Mouse (Mus musculus): ENCODE results near the gene Pecam1.

The Pecam1 gene

GRCm38 (mm10) chr11:106729656-106730055 lies 20.8 kb downstream of the Pecam1 start:
- 100% methylated on average over 1 of the region's 1 CpGs for WGBS

GRCm38 (mm10) chr11:106728402-106729366 lies 21.7 kb downstream of the Pecam1 start:
- WGBS: 88% methylated on average over 10 of the region's 10 CpGs

- whole genome bisulfite sequencing: 59% methylated on average over 5 of the region's 5 CpGs
Observed at GRCm38 (mm10) chr11:106727967-106728366, 22.5 kb downstream of the Pecam1 start.

- 96% methylated on average over 9 of the region's 9 CpGs for WGBS
Observed at GRCm38 (mm10) chr11:106724916-106725235, 25.6 kb downstream of the Pecam1 start.

- 96% methylated on average over 10 of the region's 10 CpGs for WGBS
Observed at GRCm38 (mm10) chr11:106724176-106724915, 26.1 kb downstream of the Pecam1 start.

GRCm38 (mm10) chr11:106723611-106724125 lies 26.8 kb downstream of the Pecam1 start:
- WGBS: 84% methylated on average over 15 of the region's 15 CpGs

GRCm38 (mm10) chr11:106722831-106723361 lies 27.5 kb downstream of the Pecam1 start:
- 33% methylated on average over 7 of the region's 7 CpGs for WGBS

GRCm38 (mm10) chr11:106720379-106720778 lies 30.0 kb downstream of the Pecam1 start:
- 95% methylated on average over 8 of the region's 8 CpGs for WGBS

- 74% methylated on average over 5 of the region's 5 CpGs for WGBS
Observed at GRCm38 (mm10) chr11:106716568-106716967, 33.9 kb downstream of the Pecam1 start.

GRCm38 (mm10) chr11:106715066-106715465 lies 35.4 kb downstream of the Pecam1 start:
- WGBS: 83% methylated on average over 6 of the region's 6 CpGs

GRCm38 (mm10) chr11:106710789-106711188 lies 39.6 kb downstream of the Pecam1 start:
- 80% methylated on average over 5 of the region's 5 CpGs for WGBS

GRCm38 (mm10) chr11:106709227-106709985 lies 41.0 kb downstream of the Pecam1 start:
- 30% methylated on average over 15 of the region's 15 CpGs for WGBS

- 89% methylated on average over 3 of the region's 3 CpGs for WGBS
Observed at GRCm38 (mm10) chr11:106707866-106708265, 42.6 kb downstream of the Pecam1 start.

GRCm38 (mm10) chr11:106707085-106707484 lies 43.3 kb downstream of the Pecam1 start:
- WGBS: 92% methylated on average over 8 of the region's 8 CpGs

GRCm38 (mm10) chr11:106706212-106706611 lies 44.2 kb downstream of the Pecam1 start:
- WGBS: 65% methylated on average over 4 of the region's 4 CpGs

GRCm38 (mm10) chr11:106704399-106705111 lies 45.9 kb downstream of the Pecam1 start:
- 80% methylated on average over 9 of the region's 9 CpGs for WGBS

GRCm38 (mm10) chr11:106703931-106704330 lies 46.5 kb downstream of the Pecam1 start:
- WGBS: 93% methylated on average over 7 of the region's 7 CpGs

- WGBS: 90% methylated on average over 3 of the region's 3 CpGs
Observed at GRCm38 (mm10) chr11:106702584-106702983, 47.8 kb downstream of the Pecam1 start.

GRCm38 (mm10) chr11:106701589-106701988 lies 48.8 kb downstream of the Pecam1 start:
- WGBS: 77% methylated on average over 9 of the region's 9 CpGs

GRCm38 (mm10) chr11:106699083-106699482 lies 51.3 kb downstream of the Pecam1 start:
- 93% methylated on average over 9 of the region's 9 CpGs for WGBS

- WGBS: 95% methylated on average over 6 of the region's 6 CpGs
Observed at GRCm38 (mm10) chr11:106698289-106698688, 52.1 kb downstream of the Pecam1 start.
